Mouse (Mus musculus) hematopoietic stem cell, adult 5-6 weeks (primary cell): ENCODE results near the gene Gm9918. TPM values are rescaled to one million over a fixed set of nuclear protein-coding genes. Genes with fewer than 3 reads are reported as not detected.
A peak's percentile ranks its signal among the peaks of the same experiment; 100 is the strongest.

Source experiments
- ATAC-seq, 2 experiments: fragments of 125-278 bp in 1 of 2; replicated peaks in 1 of 2; 2 replicates each; pipeline ENCODE4 v1.8.0; 2016 to 2017; ENCODE audit warnings: inconsistent platforms in 2 of 2, mild to moderate bottlenecking in 2 of 2, moderate number of reproducible peaks in 2 of 2, low read depth in 1 of 2, moderate TSS enrichment in 1 of 2; ENCODE audit not compliant: low FRiP score in 2 of 2, poor library complexity in 2 of 2, severe bottlenecking in 2 of 2, insufficient read depth in 1 of 2, low TSS enrichment in 1 of 2
- total RNA-seq: library from RNA; stranded (forward); fragments of 172-1452, 232-1000 nt; gene quantifications from 2 replicates; pipeline ENCODE4 v1.2.3, GENCODE M21; 2017

Gene Gm9918
- total RNA-seq, 1 experiment from 2014 or later = not detected

- no peak for ATAC-seq
Observed at GRCm38 (mm10) chr15:102302542-102302941, 32.2 kb downstream of the Gm9918 start.

DNA sequence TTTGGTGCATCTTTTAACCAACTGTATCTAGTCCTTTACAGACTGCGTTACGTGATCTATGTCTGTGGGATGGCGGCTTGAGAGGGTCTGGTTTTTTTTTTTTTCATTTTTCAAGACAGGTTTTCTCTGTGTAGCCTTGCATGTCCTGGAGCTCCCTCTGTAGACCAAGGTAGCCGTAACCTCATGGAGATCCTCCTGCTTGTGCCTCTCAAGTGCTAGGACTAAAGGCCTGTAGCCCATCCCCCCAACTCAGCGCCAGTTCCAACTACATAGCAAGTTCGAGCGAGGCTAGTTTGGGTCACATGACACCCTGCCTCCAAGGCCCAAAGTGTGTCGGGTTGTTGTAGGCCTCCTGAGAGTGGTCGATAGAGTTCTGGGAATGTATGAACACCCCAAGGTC lies 38.4 kb downstream of the Gm9918 start:
- ATAC-seq = no peak

- no peak for ATAC-seq
Observed at GRCm38 (mm10) chr15:102310074-102310845, 39.9 kb downstream of the Gm9918 start.

DNA sequence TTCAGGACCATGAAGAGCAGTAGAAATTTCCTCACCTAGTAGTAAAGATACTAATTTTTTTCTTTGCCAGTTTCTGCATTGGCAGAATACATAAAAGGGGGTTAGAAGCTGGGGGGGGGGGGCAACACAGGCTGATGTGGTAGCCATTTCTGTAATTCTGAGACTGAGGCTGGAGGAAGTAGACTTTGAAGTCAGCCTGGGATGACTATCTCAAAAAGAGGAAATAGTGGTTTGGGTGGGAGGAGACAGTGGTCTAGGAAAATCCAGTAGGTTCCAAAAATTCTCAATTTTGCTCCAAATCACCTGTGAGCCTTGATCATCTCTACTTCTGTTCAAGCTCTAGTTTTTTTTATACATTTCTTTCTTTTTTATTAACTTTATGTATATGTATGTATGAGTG lies 41.1 kb downstream of the Gm9918 start:
- ATAC-seq = peak; percentile 57 to 63; a peak in 3 of 4 replicates

DNA sequence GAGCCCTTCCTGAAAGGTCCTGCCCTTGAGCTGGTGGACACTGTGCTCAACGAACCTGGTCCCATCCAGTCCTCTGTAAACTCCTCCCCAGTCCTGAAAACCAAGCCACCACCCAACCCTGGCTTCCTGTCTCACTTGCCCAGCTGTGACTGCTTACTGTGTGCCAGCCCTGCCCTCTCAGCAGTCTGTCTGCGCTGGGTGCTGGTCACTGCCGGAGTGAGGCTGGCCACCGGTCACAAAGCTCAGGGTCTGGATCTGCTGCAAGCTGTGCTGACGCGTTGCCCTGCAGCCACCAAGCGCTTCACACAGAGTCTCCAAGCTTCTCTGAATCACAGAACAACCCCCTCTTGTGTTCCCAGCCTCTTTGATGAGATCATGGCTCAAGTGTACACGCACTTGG lies 44.9 kb downstream of the Gm9918 start:
- no peak for ATAC-seq

GRCm38 (mm10) chr15:102316263-102316662 lies 45.9 kb downstream of the Gm9918 start:
- peak; percentile 80 to 85 for ATAC-seq

Other genes starting within 250 kb of the Gm9918 start
- gene Krt18, start 242.4 kb upstream of the Gm9918 start, total RNA-seq = 58.8 and 66.5 TPM in 2 replicates
- gene Eif4b, start 196.8 kb upstream of the Gm9918 start, total RNA-seq = 451 and 486 TPM in 2 replicates
- 3.6 and 4.0 TPM in 2 replicates for gene Tns2, start 170.2 kb upstream of the Gm9918 start, total RNA-seq
- 12.6 and 15.8 TPM in 2 replicates for gene Spryd3, start 134.3 kb upstream of the Gm9918 start, total RNA-seq
- 0.15 TPM in 1 of 2 replicates, not detected in the other for gene Igfbp6, start 126.2 kb upstream of the Gm9918 start, total RNA-seq
- 1.3 and 2.4 TPM in 2 replicates for gene Soat2, start 120.0 kb upstream of the Gm9918 start, total RNA-seq
- gene Zfp740, start 67.3 kb upstream of the Gm9918 start, total RNA-seq = 44.0 and 47.6 TPM in 2 replicates
- gene Csad, start 65.8 kb upstream of the Gm9918 start, total RNA-seq = 37.4 and 76.7 TPM in 2 replicates
- 83.0 and 92.1 TPM in 2 replicates for gene Itgb7, start 38.6 kb upstream of the Gm9918 start, total RNA-seq
- 3.6 and 5.6 TPM in 2 replicates for gene Rarg, start 13.0 kb upstream of the Gm9918 start, total RNA-seq
- gene Mfsd5, start 8.9 kb downstream of the Gm9918 start, total RNA-seq = 11.5 and 19.4 TPM in 2 replicates
- gene Espl1, start 25.7 kb downstream of the Gm9918 start, total RNA-seq = 8.5 and 26.9 TPM in 2 replicates
- gene Pfdn5, start 55.6 kb downstream of the Gm9918 start, total RNA-seq = 273 and 464 TPM in 2 replicates
- gene Myg1, start 61.1 kb downstream of the Gm9918 start, total RNA-seq = 35.7 and 75.9 TPM in 2 replicates
- 48.4 and 91.9 TPM in 2 replicates for gene Aaas, start 80.2 kb downstream of the Gm9918 start, total RNA-seq
- not detected in 2 replicates for gene Sp7, start 96.6 kb downstream of the Gm9918 start, total RNA-seq
- 73.0 and 88.0 TPM in 2 replicates for gene Sp1, start 135.6 kb downstream of the Gm9918 start, total RNA-seq
- not detected in 2 replicates for gene Amhr2, start 174.8 kb downstream of the Gm9918 start, total RNA-seq
- 64.1 and 67.1 TPM in 2 replicates for gene Prr13, start 188.5 kb downstream of the Gm9918 start, total RNA-seq
- 228 and 317 TPM in 2 replicates for gene Pcbp2, start 200.0 kb downstream of the Gm9918 start, total RNA-seq
- not detected in 2 replicates for gene Gm10337, start 233.2 kb downstream of the Gm9918 start, total RNA-seq
- gene Map3k12, start 246.5 kb downstream of the Gm9918 start, total RNA-seq = 2.4 and 3.8 TPM in 2 replicates
- 26.8 and 33.3 TPM in 2 replicates for gene Tarbp2, start 247.6 kb downstream of the Gm9918 start, total RNA-seq